Mouse (Mus musculus) lung, postnatal 0 days (tissue): ENCODE data around the gene Plekhh3.

Source experiments
- CTCF ChIP-seq: IDR thresholded peaks from 2 replicates; pipeline ENCODE4 v1.5.1; 2016; ENCODE audit warnings: antibody characterized with exemption, mild to moderate bottlenecking
- EP300 ChIP-seq: IDR thresholded peaks from 2 replicates; pipeline ENCODE4 v1.6.1; 2016; ENCODE audit warnings: antibody characterized with exemption, mild to moderate bottlenecking, control low read depth

DNA sequence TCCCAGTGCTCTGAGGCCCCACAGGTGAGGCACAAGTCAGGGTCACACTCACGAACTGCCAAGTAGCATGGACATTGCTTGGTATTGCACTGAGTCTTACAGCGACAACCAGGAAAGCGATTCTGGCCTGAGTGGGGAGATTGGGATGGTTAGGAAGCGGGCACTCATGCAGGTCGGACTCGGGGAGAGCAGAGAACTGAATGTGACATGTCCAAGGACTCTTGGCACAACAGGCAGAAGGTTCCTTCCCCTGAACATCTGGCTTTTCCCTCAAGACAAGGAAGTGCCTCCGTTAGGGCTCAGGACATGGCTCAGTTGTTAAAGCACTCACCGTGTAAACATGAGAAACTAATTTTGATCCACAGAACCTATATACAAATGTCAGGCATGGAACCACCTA, 24.4 kb upstream of the Plekhh3 start:
- no peak for TF ChIP-seq EP300
- no peak for TF ChIP-seq CTCF
